Comparison of ENCODE assay signal across 10 mouse cellular contexts in the genomic region with DNA sequence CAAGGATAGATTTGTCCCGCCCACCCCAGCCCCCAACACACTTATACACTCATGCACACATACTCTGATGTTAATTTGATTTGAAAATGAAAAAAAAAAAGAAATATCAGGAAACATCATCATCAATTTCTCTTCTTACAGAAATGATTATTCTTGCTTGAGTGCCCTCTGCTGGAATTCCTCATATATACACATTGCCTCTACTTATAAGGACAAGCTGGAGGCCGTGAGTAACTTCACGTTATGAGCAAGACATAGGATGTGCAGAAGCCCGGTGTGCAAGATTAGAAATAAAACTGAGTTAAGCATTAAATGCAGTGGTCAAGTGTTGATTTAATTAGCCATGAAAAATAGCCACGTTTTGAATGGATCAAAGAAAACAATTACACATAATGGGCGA. TPM values are rescaled to one million over a fixed set of nuclear protein-coding genes. Genes with fewer than 3 reads are reported as not detected.
DNase-seq lines count a peak whose midpoint lies in the region; ATAC-seq and TF ChIP-seq lines count a peak whose summit lies in the region.
"Had no signal": no experiment of that assay in that cellular context is flagged by ENCODE, and none has a peak within 500 bp of the region (broad histone marks: within the 10 kb centered on the region; RNA-seq: fewer than 3 reads in every experiment).

No protein-coding gene starts in this region.

- H3K9ac ChIP-seq in forebrain, postnatal 0 days, result no peak overlapping the region
- no peak overlapping the region for H3K9ac ChIP-seq in forebrain, embryonic 13.5 days
- no peak overlapping the region for H3K9ac ChIP-seq in lung, embryonic 14.5 days

- 0 out of 2 replicates have a peak overlapping the region, but pooled peaks have one; percentile 2 for H3K27ac ChIP-seq in forebrain, postnatal 0 days (ENCODE audit: low read depth, low read length)
- H3K27ac ChIP-seq in forebrain, embryonic 13.5 days, result no peak overlapping the region
- H3K27ac ChIP-seq in lung, embryonic 14.5 days (ENCODE audit: low read depth), result no peak overlapping the region

- WGBS in forebrain, postnatal 0 days, result 28% methylated on average over 6 of the region's 6 CpGs
- 38% methylated on average over 6 of the region's 6 CpGs for WGBS in forebrain, embryonic 13.5 days
- WGBS in lung, embryonic 14.5 days, result 38% methylated on average over 6 of the region's 6 CpGs

- peak; percentile 84 for DNase-seq in forebrain, postnatal 0 days
- DNase-seq in lung, embryonic 14.5 days, result peak; percentile 84
- DNase-seq in lung, adult 18-20 months, result no peak
- DNase-seq in brain, embryonic 18.5 days (ENCODE audit: low read depth, low spot score), result peak; percentile 55
- peak; percentile 10 for DNase-seq in lung, postnatal 14 days
- no peak for DNase-seq in neural tube, embryonic 10.5 days (ENCODE audit: extremely low spot score, low spot score)
- no peak for DNase-seq in cerebellum, adult 8-10 months

- H3K27me3 ChIP-seq in forebrain, postnatal 0 days (ENCODE audit: insufficient read depth, low read length), result no peaks in the 10 kb centered on the region
- no peaks in the 10 kb centered on the region for H3K27me3 ChIP-seq in forebrain, embryonic 13.5 days
- no peaks in the 10 kb centered on the region for H3K27me3 ChIP-seq in lung, embryonic 14.5 days (ENCODE audit: insufficient read depth, low read length)

- peak; percentile 75 for TF ChIP-seq CTCF in forebrain, postnatal 0 days (IDR thresholded peaks at IDR 0.05; ENCODE audit: low read depth)
- peak; percentile 60 for TF ChIP-seq CTCF in lung, embryonic 14.5 days (IDR thresholded peaks at IDR 0.05; ENCODE audit: low read depth)

- no peaks in the 10 kb centered on the region for H3K4me1 ChIP-seq in forebrain, postnatal 0 days (ENCODE audit: insufficient read depth)
- H3K4me1 ChIP-seq in forebrain, embryonic 13.5 days, result peaks cover 6% of the 10 kb centered on the region; the same call in 1 of the 2 replicates
- H3K4me1 ChIP-seq in lung, embryonic 14.5 days (ENCODE audit: insufficient read depth), result no peaks in the 10 kb centered on the region

- H3K4me3 ChIP-seq in forebrain, postnatal 0 days (ENCODE audit: low read depth, low read length), result no peak overlapping the region
- no peak overlapping the region for H3K4me3 ChIP-seq in forebrain, embryonic 13.5 days
- H3K4me3 ChIP-seq in lung, embryonic 14.5 days (ENCODE audit: low read depth, low read length), result no peak overlapping the region

- no peak overlapping the region for H3K4me2 ChIP-seq in forebrain, postnatal 0 days (ENCODE audit: low read depth)
- no peak overlapping the region for H3K4me2 ChIP-seq in forebrain, embryonic 13.5 days
- H3K4me2 ChIP-seq in lung, embryonic 14.5 days, result no peak overlapping the region

- H3K36me3 ChIP-seq in forebrain, postnatal 0 days (ENCODE audit: insufficient read depth), result no peaks in the 10 kb centered on the region
- H3K36me3 ChIP-seq in forebrain, embryonic 13.5 days (ENCODE audit: poor library complexity, severe bottlenecking), result no peaks in the 10 kb centered on the region
- H3K36me3 ChIP-seq in lung, embryonic 14.5 days (ENCODE audit: insufficient read depth), result no peaks in the 10 kb centered on the region

- no peak for ATAC-seq in forebrain, postnatal 0 days
- no peak; the same call in 1 of the 2 replicates for ATAC-seq in forebrain, embryonic 13.5 days
- no peak for ATAC-seq in lung, embryonic 14.5 days (ENCODE audit: insufficient read depth)

- no peaks in the 10 kb centered on the region for H3K9me3 ChIP-seq in forebrain, postnatal 0 days (ENCODE audit: low read length)
- H3K9me3 ChIP-seq in forebrain, embryonic 13.5 days (replicated peaks), result no peaks in the 10 kb centered on the region
- H3K9me3 ChIP-seq in lung, embryonic 14.5 days (ENCODE audit: low read depth, low read length), result no peaks in the 10 kb centered on the region

RNA-seq across cellular contexts. Expression of gene Gm765, which starts 40.9 kb away (rescaled TPM):
- total RNA-seq in forebrain, postnatal 0 days (2014; rRNA removed), result not detected in 2 replicates
- 0.05 TPM in 1 of 2 replicates, not detected in the other for polyA plus RNA-seq in forebrain, postnatal 0 days (2015; fragmentation: Nextera tagmentation; extraction: Ambion mirVana)
- polyA plus RNA-seq in forebrain, embryonic 13.5 days (2015; fragmentation: Nextera tagmentation; extraction: Ambion mirVana), result not detected in 2 replicates
- not detected in 2 replicates for polyA plus RNA-seq in lung, embryonic 14.5 days (2014; fragmentation: Nextera tagmentation; extraction: Ambion mirVana)
- polyA plus RNA-seq: gonadal fat pad, adult 2 months; liver, embryonic 16.5 days had no signal

Comparison
In these comparisons a context has a peak if more than half of its experiments do, and no peak if none do; other contexts are left out.
1. DNase-seq: peak in forebrain, postnatal 0 days (single experiment), lung, embryonic 14.5 days (single experiment), brain, embryonic 18.5 days (single experiment) and lung, postnatal 14 days (single experiment); none in lung, adult 18-20 months (0 of 2), neural tube, embryonic 10.5 days (single experiment) and cerebellum, adult 8-10 months (single experiment).